In the genomic region with DNA sequence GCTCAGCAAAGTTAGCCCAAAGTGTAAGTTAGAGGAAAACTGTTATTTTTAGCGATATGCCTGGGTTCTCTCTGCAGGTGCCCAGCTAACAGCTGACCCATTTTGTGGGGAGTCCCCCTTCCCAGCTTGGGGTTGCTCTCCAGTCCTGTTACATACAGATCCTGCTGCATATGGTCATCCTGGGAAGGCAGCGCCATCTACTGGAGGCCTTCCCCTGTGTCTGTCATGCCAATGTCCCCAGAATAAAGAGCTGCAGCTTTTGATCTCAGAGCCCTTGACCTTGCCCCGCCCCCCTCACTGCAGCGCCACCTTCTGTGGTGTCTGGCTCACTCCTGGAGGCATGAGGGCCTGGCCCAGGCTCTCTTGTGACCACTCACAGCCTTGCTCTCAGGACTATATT, we compare ENCODE assay signal across 8 mouse cellular contexts. TPM values are rescaled to one million over a fixed set of nuclear protein-coding genes. Genes with fewer than 3 reads are reported as not detected.
DNase-seq lines count a peak whose midpoint lies in the region; ATAC-seq and TF ChIP-seq lines count a peak whose summit lies in the region.

No protein-coding gene starts in this region.

- no peaks in the 10 kb centered on the region; the same call in 1 of the 2 replicates for H3K36me3 ChIP-seq in kidney, adult 2 months (ENCODE audit: control insufficient read depth, insufficient read depth, low read length)
- H3K36me3 ChIP-seq in liver, adult 2 months (ENCODE audit: control insufficient read depth, insufficient read depth, low read length) = peaks cover 72% of the 10 kb centered on the region

- H3K79me2 ChIP-seq in liver, adult 2 months (ENCODE audit: control insufficient read depth, insufficient read depth, low read length) = no peaks in the 10 kb centered on the region

- H3K9ac ChIP-seq in liver, adult 2 months (ENCODE audit: low read depth, low read length) = no peak overlapping the region

- peak; percentile 26; the same call in 1 of the 2 replicates for ATAC-seq in erythroblast, adult 5-6 weeks (replicated peaks; ENCODE audit: low FRiP score, poor library complexity, severe bottlenecking)

- no peaks in the 10 kb centered on the region for H3K27me3 ChIP-seq in kidney, adult 2 months (replicated peaks; ENCODE audit: control insufficient read depth, insufficient read depth, low read length)
- no peaks in the 10 kb centered on the region for H3K27me3 ChIP-seq in liver, adult 2 months (ENCODE audit: control insufficient read depth, insufficient read depth, low read length)

- peak; percentile 48 for TF ChIP-seq CTCF in bone marrow macrophage, adult 2 months (IDR thresholded peaks at IDR 0.05; ENCODE audit: low read depth, low read length)
- peak; percentile 84 for TF ChIP-seq CTCF in kidney, adult 2 months (conservative IDR thresholded peaks at IDR 0.05; ENCODE audit: insufficient read depth, insufficient read length, low read depth, low read length)
- peak; percentile 74 for TF ChIP-seq CTCF in liver, adult 2 months (IDR thresholded peaks at IDR 0.05; ENCODE audit: low read depth, low read length)
- TF ChIP-seq CTCF in olfactory bulb, adult 2 months (IDR thresholded peaks at IDR 0.05; ENCODE audit: insufficient read depth, low read depth, low read length) = peak; percentile 48; the same call in 1 of the 2 replicates

- H3K27ac ChIP-seq in bone marrow macrophage, adult 2 months (ENCODE audit: insufficient read depth, low read depth, low read length) = no peak overlapping the region
- no peak overlapping the region for H3K27ac ChIP-seq in kidney, adult 2 months (ENCODE audit: insufficient read depth, low read depth, low read length)
- no peak overlapping the region for H3K27ac ChIP-seq in liver, adult 2 months (replicated peaks; ENCODE audit: insufficient read depth, low read depth, low read length)
- H3K27ac ChIP-seq in olfactory bulb, adult 2 months (ENCODE audit: insufficient read depth, low read depth, low read length) = no peak overlapping the region

- TF ChIP-seq POLR2A in bone marrow macrophage, adult 2 months (IDR thresholded peaks at IDR 0.05; ENCODE audit: borderline replicate concordance, low read depth, low read length) = no peak
- no peak for TF ChIP-seq POLR2A in kidney, adult 2 months (IDR thresholded peaks at IDR 0.05; ENCODE audit: low read depth, low read length)
- TF ChIP-seq POLR2A in liver, adult 2 months (IDR thresholded peaks at IDR 0.05; ENCODE audit: extremely low read depth, insufficient read depth, low read length) = no peak
- no peak for TF ChIP-seq POLR2A in olfactory bulb, adult 2 months (IDR thresholded peaks at IDR 0.05; ENCODE audit: insufficient read depth, low read depth, low read length)

- 38% methylated on average over 4 of the region's 4 CpGs for WGBS in kidney, adult 2 months
- WGBS in liver, adult 2 months = 58% methylated on average over 4 of the region's 4 CpGs
- 60% methylated on average over 4 of the region's 4 CpGs for WGBS in olfactory bulb, adult 2 months

- H3K4me1 ChIP-seq in bone marrow macrophage, adult 2 months (ENCODE audit: control insufficient read depth, insufficient read depth, low read length) = no peaks in the 10 kb centered on the region
- H3K4me1 ChIP-seq in kidney, adult 2 months (ENCODE audit: control insufficient read depth, insufficient read depth, low read length) = no peaks in the 10 kb centered on the region
- H3K4me1 ChIP-seq in liver, adult 2 months (ENCODE audit: control insufficient read depth, insufficient read depth, low read length) = no peaks in the 10 kb centered on the region
- H3K4me1 ChIP-seq in olfactory bulb, adult 2 months (ENCODE audit: control insufficient read depth, insufficient read depth, low read length) = no peaks in the 10 kb centered on the region

- DNase-seq in urinary bladder, postnatal 36 days (ENCODE audit: low spot score in 2 of 2) = peak; percentile 29 to 54
- no peak for DNase-seq in urinary bladder, adult 2 months (ENCODE audit: low spot score)
- peak; percentile 81 for DNase-seq in kidney, adult 2 months
- peak; percentile 56 for DNase-seq in liver, adult 2 months (ENCODE audit: extremely low read depth, low read depth, low spot score)
- peak; percentile 51 for DNase-seq in yolk sac, embryonic 10.5 days (ENCODE audit: low spot score)

- no peak overlapping the region for H3K4me3 ChIP-seq in bone marrow macrophage, adult 2 months (ENCODE audit: insufficient read depth, low read length)
- H3K4me3 ChIP-seq in kidney, adult 2 months (ENCODE audit: insufficient read depth, low read depth, low read length) = no peak overlapping the region
- no peak overlapping the region for H3K4me3 ChIP-seq in liver, adult 2 months (ENCODE audit: insufficient read depth, low read depth, low read length)
- H3K4me3 ChIP-seq in olfactory bulb, adult 2 months (ENCODE audit: insufficient read depth, low read depth, low read length) = no peak overlapping the region

RNA-seq across cellular contexts. Expression of a gene that starts 38.0 kb away (rescaled TPM):
- 12.4 and 12.9 TPM in 2 replicates for polyA plus RNA-seq in urinary bladder, adult 2 months (2012; rRNA removed)
- 7.9 and 10.7 TPM in 2 replicates for polyA plus RNA-seq in bone marrow macrophage, adult 2 months (2012; ENCODE audit: insufficient read depth, insufficient read length, missing spikeins)
- total RNA-seq in erythroblast, adult 5-6 weeks (2015; ENCODE audit: low replicate concordance) = 0.58 and 3.6 TPM in 2 replicates
- total RNA-seq in erythroblast, adult 5-6 weeks (2017; ENCODE audit: low replicate concordance) = 0.94 and 2.8 TPM in 2 replicates
- 245 and 351 TPM in 2 replicates for polyA plus RNA-seq in kidney, adult 2 months (2012; rRNA removed)
- 2.9 and 5.2 TPM in 2 replicates for total RNA-seq in liver, adult 2 months (2014; rRNA removed)
- 14.8 and 15.9 TPM in 2 replicates for polyA plus RNA-seq in liver, adult 2 months (2012; rRNA removed)
- not detected in 2 replicates for polyA plus RNA-seq in olfactory bulb, adult 2 months (2012; ENCODE audit: insufficient read depth, insufficient read length, low replicate concordance, missing spikeins)

Comparison
In these comparisons a context has a peak if more than half of its experiments do, and no peak if none do; other contexts are left out.
1. RNA of a gene that starts 38.0 kb away (polyA plus RNA-seq): 245 to 351 TPM in kidney, adult 2 months; 14.8 to 15.9 TPM in liver, adult 2 months, 12.4 to 12.9 TPM in urinary bladder, adult 2 months, 7.9 to 10.7 TPM in bone marrow macrophage, adult 2 months and not detected in olfactory bulb, adult 2 months; every median in the first group is over 10 times any median in the second.
2. Peak in every context shown above with its lines, with median percentiles within 50 percentile points of each other: CTCF ChIP-seq.